Mouse (Mus musculus): Measurements from ENCODE around the gene Prrt1. TPM values are rescaled to one million over a fixed set of nuclear protein-coding genes. Genes with fewer than 3 reads are reported as not detected.

Prrt1 gene
- total RNA-seq, 2 experiments from 2014 or later = 5.0 to 14.3 TPM

- DNase-seq = no peak
Observed at GRCm38 (mm10) chr17:34649106-34649864, 20.0 kb downstream of the Prrt1 start.

GRCm38 (mm10) chr17:34650781-34651180 is 21.4 kb downstream of the Prrt1 start:
- no peak for DNase-seq

- DNase-seq = peak; percentile 64 to 81
Observed at GRCm38 (mm10) chr17:34651507-34652221, 22.3 kb downstream of the Prrt1 start.

GRCm38 (mm10) chr17:34652546-34652945 is 23.2 kb downstream of the Prrt1 start:
- no peak for DNase-seq

- no peak for DNase-seq
Observed at GRCm38 (mm10) chr17:34652985-34653384, 23.7 kb downstream of the Prrt1 start.

GRCm38 (mm10) chr17:34653746-34654285 is 24.5 kb downstream of the Prrt1 start:
- DNase-seq = peak; percentile 59 to 80

- DNase-seq = no peak
Observed at GRCm38 (mm10) chr17:34654392-34654791, 25.1 kb downstream of the Prrt1 start.

GRCm38 (mm10) chr17:34655160-34655559 is 25.8 kb downstream of the Prrt1 start:
- peak; percentile 70 to 75 for DNase-seq

- peak; percentile 88 to 92 for DNase-seq
Observed at GRCm38 (mm10) chr17:34655581-34655991, 26.3 kb downstream of the Prrt1 start.

GRCm38 (mm10) chr17:34656666-34657065 is 27.3 kb downstream of the Prrt1 start:
- no peak for DNase-seq

- no peak for DNase-seq
Observed at GRCm38 (mm10) chr17:34657271-34657670, 27.9 kb downstream of the Prrt1 start.

GRCm38 (mm10) chr17:34658145-34658544 is 28.8 kb downstream of the Prrt1 start:
- DNase-seq = no peak

GRCm38 (mm10) chr17:34658591-34658990 is 29.3 kb downstream of the Prrt1 start:
- DNase-seq = no peak

GRCm38 (mm10) chr17:34659181-34659896 is 30.0 kb downstream of the Prrt1 start:
- DNase-seq = no peak

GRCm38 (mm10) chr17:34659897-34660214 is 30.5 kb downstream of the Prrt1 start:
- no peak for DNase-seq

GRCm38 (mm10) chr17:34660259-34660820 is 31.0 kb downstream of the Prrt1 start:
- DNase-seq = peak in 1 of 2 experiments; percentile 38

- DNase-seq = peak; percentile 76 to 78
Observed at GRCm38 (mm10) chr17:34661121-34661591, 31.8 kb downstream of the Prrt1 start.

- no peak for DNase-seq
Observed at GRCm38 (mm10) chr17:34662468-34662867, 33.1 kb downstream of the Prrt1 start.

- no peak for DNase-seq
Observed at GRCm38 (mm10) chr17:34662978-34663377, 33.6 kb downstream of the Prrt1 start.

GRCm38 (mm10) chr17:34663558-34663957 is 34.2 kb downstream of the Prrt1 start:
- no peak for DNase-seq

GRCm38 (mm10) chr17:34664472-34664871 is 35.1 kb downstream of the Prrt1 start:
- DNase-seq = peak in 1 of 2 experiments; percentile 75

- DNase-seq = no peak
Observed at GRCm38 (mm10) chr17:34670235-34670634, 40.9 kb downstream of the Prrt1 start, which contains the start of gene Tnxb. Gene Tnxb (plus strand): TSS chr17:34670535.

All from adrenal gland, postnatal 36 days (tissue).